Mouse (Mus musculus) stomach, postnatal 0 days (tissue): ENCODE measurements around the gene Srgap1. TPM values are rescaled to one million over a fixed set of nuclear protein-coding genes. Genes with fewer than 3 reads are reported as not detected.

Experiments used
- ATAC-seq: fragments of 200-750 bp; cut with Nextera tagmentation; 2 replicates; pipeline ENCODE4 v1.8.0; 2017; ENCODE audit not compliant: low FRiP score, low TSS enrichment
- DNase-seq: peaks from one replicate; pipeline ENCODE4 v3.0.0-alpha.2; 2016; ENCODE audit warnings: low spot score
- H3K27ac ChIP-seq: fragments of 300-500 bp; sonication (generic); replicated peaks from 2 replicates; pipeline ENCODE4 v1.5.1; 2014; ENCODE audit warnings: mild to moderate bottlenecking, control low read depth
- H3K27me3 ChIP-seq: fragments of 300-500 bp; sonication (generic); 2 replicates; pipeline ENCODE4 v1.6.1; 2014; ENCODE audit warnings: low read length; ENCODE audit not compliant: control insufficient read depth, insufficient read depth
- H3K36me3 ChIP-seq: fragments of 300-500 bp; sonication (generic); 2 replicates; pipeline ENCODE4 v1.6.1; 2014; ENCODE audit warnings: low read length, mixed read lengths; ENCODE audit not compliant: control insufficient read depth, insufficient read depth
- H3K4me1 ChIP-seq: fragments of 300-500 bp; sonication (generic); replicated peaks from 2 replicates; pipeline ENCODE4 v1.6.1; 2014; ENCODE audit warnings: antibody characterized with exemption; ENCODE audit not compliant: control insufficient read depth, insufficient read depth
- H3K4me2 ChIP-seq: fragments of 300-500 bp; sonication (generic); replicated peaks from 2 replicates; pipeline ENCODE4 v1.6.1; 2014; ENCODE audit warnings: low read depth, mild to moderate bottlenecking, control low read depth, moderate library complexity
- H3K4me3 ChIP-seq: fragments of 300-500 bp; sonication (generic); 2 replicates; pipeline ENCODE4 v1.5.1; 2014; ENCODE audit warnings: low read depth, low read length, control low read depth
- H3K9ac ChIP-seq: fragments of 300-500 bp; sonication (generic); 2 replicates; pipeline ENCODE4 v1.6.1; 2014; ENCODE audit warnings: mild to moderate bottlenecking, low read length, control low read depth, mixed read lengths
- H3K9me3 ChIP-seq: fragments of 300-500 bp; sonication (generic); 2 replicates; pipeline ENCODE4 v1.6.1; 2016; ENCODE audit warnings: low read length; ENCODE audit not compliant: control insufficient read depth
- CTCF ChIP-seq: IDR thresholded peaks from 2 replicates; pipeline ENCODE4 v1.5.1; 2016; ENCODE audit warnings: antibody characterized with exemption, low read depth, mild to moderate bottlenecking, moderate library complexity
- EP300 ChIP-seq: optimal IDR thresholded peaks from 2 replicates; pipeline ENCODE3; 2016; ENCODE audit warnings: antibody characterized with exemption
- WGBS: fragments of 180-500 bp; shearing (Covaris S2); extraction: QIAGEN DNeasy Blood & Tissue Kit; methylation state at CpG from one replicate; pipeline ENCODE4 v1.1.7; 2014; 5-methylcytosine and 5-hydroxymethylcytosine counted together
- polyA plus RNA-seq: library from polyadenylated mRNA; unstranded; fragments of >200 nt; fragmentation: Nextera tagmentation; extraction: Ambion mirVana; gene quantifications from 2 replicates; pipeline ENCODE4 v1.2.1, GENCODE M21; 2015

Gene Srgap1
- polyA plus RNA-seq, 1 experiment from 2014 or later, result 5.2 TPM

GRCm38 (mm10) chr10:121759095-121759494 is 288.0 kb downstream of the Srgap1 start:
- DNase-seq (no peak), ATAC-seq (no peak)
- H3K9me3 ChIP-seq, result no peaks in the 10 kb centered on the region
- 42% methylated on average over 8 of the region's 8 CpGs for WGBS
- H3K27me3 ChIP-seq, result no peaks in the 10 kb centered on the region
- H3K9ac ChIP-seq, result no peak overlapping the region
- H3K4me3 ChIP-seq, result no peak overlapping the region
- H3K4me1 ChIP-seq, result no peaks in the 10 kb centered on the region
- no peak overlapping the region for H3K4me2 ChIP-seq
- H3K27ac ChIP-seq, result no peak overlapping the region
- no peaks in the 10 kb centered on the region for H3K36me3 ChIP-seq
- TF ChIP-seq CTCF (peak; percentile 43; the same call in 1 of the 2 replicates), EP300 (no peak)

GRCm38 (mm10) chr10:121756677-121757076 is 290.4 kb downstream of the Srgap1 start:
- H3K9me3 ChIP-seq, result no peaks in the 10 kb centered on the region
- TF ChIP-seq EP300 (no peak), CTCF (no peak)
- H3K4me2 ChIP-seq, result no peak overlapping the region
- no peak overlapping the region for H3K9ac ChIP-seq
- H3K4me3 ChIP-seq, result no peak overlapping the region
- H3K4me1 ChIP-seq, result no peaks in the 10 kb centered on the region
- H3K36me3 ChIP-seq, result no peaks in the 10 kb centered on the region
- no peak overlapping the region for H3K27ac ChIP-seq
- H3K27me3 ChIP-seq, result no peaks in the 10 kb centered on the region
- 76% methylated on average over 4 of the region's 4 CpGs for WGBS
- DNase-seq (no peak), ATAC-seq (no peak)

GRCm38 (mm10) chr10:121755822-121756221 is 291.3 kb downstream of the Srgap1 start:
- Histone ChIP-seq H3K4me1 (no peaks in the 10 kb centered on the region), H3K9me3 (no peaks in the 10 kb centered on the region), H3K4me2 (no peak overlapping the region), H3K27ac (no peak overlapping the region), H3K9ac (no peak overlapping the region), H3K27me3 (no peaks in the 10 kb centered on the region), H3K36me3 (no peaks in the 10 kb centered on the region), H3K4me3 (no peak overlapping the region)
- 12% methylated on average over 1 of the region's 1 CpGs for WGBS
- no peak for DNase-seq
- no peak for TF ChIP-seq CTCF
- TF ChIP-seq EP300, result no peak
- no peak for ATAC-seq

- peak; percentile 72; the same call in 1 of the 2 replicates for ATAC-seq
- 52% methylated on average over 5 of the region's 5 CpGs for WGBS
- Histone ChIP-seq H3K4me3 (no peak overlapping the region), H3K9ac (no peak overlapping the region), H3K27me3 (no peaks in the 10 kb centered on the region), H3K4me2 (no peak overlapping the region), H3K4me1 (no peaks in the 10 kb centered on the region), H3K36me3 (peaks cover 3% of the 10 kb centered on the region; the same call in 1 of the 2 replicates), H3K9me3 (no peaks in the 10 kb centered on the region), H3K27ac (no peak overlapping the region)
- no peak for TF ChIP-seq EP300
- TF ChIP-seq CTCF, result no peak
- DNase-seq, result peak; percentile 68
Observed at GRCm38 (mm10) chr10:121754237-121754636, 292.9 kb downstream of the Srgap1 start.

- no peak overlapping the region for H3K4me3 ChIP-seq
- H3K27ac ChIP-seq, result no peak overlapping the region
- H3K9ac ChIP-seq, result no peak overlapping the region
- no peaks in the 10 kb centered on the region for H3K4me1 ChIP-seq
- ATAC-seq, result no peak
- H3K36me3 ChIP-seq, result peaks cover 21% of the 10 kb centered on the region
- no peak overlapping the region for H3K4me2 ChIP-seq
- DNase-seq, result no peak
- H3K9me3 ChIP-seq, result no peaks in the 10 kb centered on the region
- TF ChIP-seq CTCF (no peak), EP300 (no peak)
- WGBS, result 93% methylated on average over 12 of the region's 12 CpGs
- H3K27me3 ChIP-seq, result no peaks in the 10 kb centered on the region
Observed at GRCm38 (mm10) chr10:121750175-121750574, 296.9 kb downstream of the Srgap1 start.

GRCm38 (mm10) chr10:121742336-121742735 is 304.8 kb downstream of the Srgap1 start:
- no peak for DNase-seq
- no peak for ATAC-seq
- TF ChIP-seq CTCF, result no peak
- no peak for TF ChIP-seq EP300
- no peaks in the 10 kb centered on the region for H3K4me1 ChIP-seq
- H3K9ac ChIP-seq, result no peak overlapping the region
- peaks cover 14% of the 10 kb centered on the region for H3K36me3 ChIP-seq
- no peak overlapping the region for H3K4me3 ChIP-seq
- H3K4me2 ChIP-seq, result no peak overlapping the region
- H3K9me3 ChIP-seq, result no peaks in the 10 kb centered on the region
- no peaks in the 10 kb centered on the region for H3K27me3 ChIP-seq
- no peak overlapping the region for H3K27ac ChIP-seq
- 35% methylated on average over 4 of the region's 4 CpGs for WGBS
